Mouse (Mus musculus) v-Abl transformed pro-B cells (cell line): ENCODE data around the gene Krt82.
"Not testable (repeated sequence)": the region's sequence is repeated elsewhere in the genome, so short reads cannot be mapped to it uniquely, and the experiment has no call there.

ENCODE experiments used
- in situ Hi-C, 2 experiments: fragments of 400-800 bp; cut with MboI; formaldehyde crosslinking; loops; one replicate each; pipeline ENCODE4 v1.15.1; 2025; ENCODE audit not compliant: unreplicated experiment in 2 of 2

The Krt82 gene

DNA sequence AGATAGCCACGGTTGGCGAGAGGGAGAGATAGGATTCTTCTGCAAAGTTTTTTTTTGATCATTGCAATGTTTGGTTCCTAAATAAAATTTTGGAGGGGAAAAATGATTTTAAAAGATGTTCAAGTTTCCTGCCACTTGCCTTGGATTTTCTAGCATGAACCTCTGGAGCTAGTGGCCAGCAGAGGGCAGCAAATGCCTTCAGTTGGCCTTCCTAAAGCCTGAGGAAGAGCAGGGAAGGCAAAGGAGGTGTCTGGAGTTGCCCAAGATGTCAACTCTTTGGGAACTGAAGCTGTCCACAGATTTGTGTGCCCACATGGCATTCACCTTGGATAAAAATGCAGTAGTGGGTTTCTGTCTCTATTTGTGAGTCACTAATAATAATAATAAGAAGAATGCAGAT lies 30.7 kb downstream of the Krt82 start:
- in situ Hi-C loops: loop anchor here in 1 of 2 experiments (10.0 kb wide), 1 partner anchor 175 kb away; no protein-coding TSS in a partner anchor

DNA sequence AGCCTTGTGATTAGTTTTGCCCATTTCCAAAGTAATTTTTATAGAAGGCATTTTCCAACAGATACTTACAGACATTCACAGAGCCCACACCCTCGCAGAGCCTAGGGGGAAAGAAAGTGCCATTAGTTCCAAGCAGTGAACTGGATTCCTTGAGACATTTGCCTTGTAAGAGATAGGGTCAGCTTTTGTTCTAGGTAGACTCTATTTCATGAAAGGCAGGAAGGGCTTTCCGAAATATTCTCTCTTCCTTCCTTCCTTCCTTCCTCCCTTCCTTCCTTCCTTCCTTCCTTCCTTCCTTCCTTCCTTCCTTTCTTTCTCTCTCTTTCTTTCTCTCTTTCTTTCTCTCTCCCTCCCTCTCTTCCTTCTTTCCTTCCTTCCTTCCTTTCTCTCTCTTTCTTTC lies 33.3 kb downstream of the Krt82 start, which contains the start of gene Gm49425:
Gene Gm49425 (minus strand): TSS at position 101 of the 400 bp plus-strand sequence.
- in situ Hi-C loops: not testable (repeated sequence)

DNA sequence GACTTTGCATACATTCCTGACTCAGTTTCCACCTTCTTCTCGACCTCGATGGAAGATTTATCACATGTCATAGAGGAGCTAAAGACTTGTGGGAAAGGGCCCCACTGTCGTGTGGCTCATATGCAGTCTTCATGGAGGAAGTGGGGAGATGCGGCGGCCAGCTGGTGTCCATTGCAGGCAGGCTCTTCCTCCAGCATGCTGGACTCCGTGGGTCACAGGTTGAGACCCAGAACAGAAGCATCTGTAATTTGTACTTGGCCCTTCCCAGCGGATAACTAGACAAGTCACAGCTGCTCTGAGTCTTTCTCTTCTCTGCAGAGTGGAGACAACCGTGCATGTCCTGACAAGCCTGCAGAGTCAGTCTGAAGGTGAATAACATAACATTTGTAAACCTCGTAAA lies 42.2 kb downstream of the Krt82 start:
- in situ Hi-C loops: loop anchor here in 1 of 2 experiments (5.0 kb wide), 1 partner anchor 76 kb away; no protein-coding TSS in a partner anchor

DNA sequence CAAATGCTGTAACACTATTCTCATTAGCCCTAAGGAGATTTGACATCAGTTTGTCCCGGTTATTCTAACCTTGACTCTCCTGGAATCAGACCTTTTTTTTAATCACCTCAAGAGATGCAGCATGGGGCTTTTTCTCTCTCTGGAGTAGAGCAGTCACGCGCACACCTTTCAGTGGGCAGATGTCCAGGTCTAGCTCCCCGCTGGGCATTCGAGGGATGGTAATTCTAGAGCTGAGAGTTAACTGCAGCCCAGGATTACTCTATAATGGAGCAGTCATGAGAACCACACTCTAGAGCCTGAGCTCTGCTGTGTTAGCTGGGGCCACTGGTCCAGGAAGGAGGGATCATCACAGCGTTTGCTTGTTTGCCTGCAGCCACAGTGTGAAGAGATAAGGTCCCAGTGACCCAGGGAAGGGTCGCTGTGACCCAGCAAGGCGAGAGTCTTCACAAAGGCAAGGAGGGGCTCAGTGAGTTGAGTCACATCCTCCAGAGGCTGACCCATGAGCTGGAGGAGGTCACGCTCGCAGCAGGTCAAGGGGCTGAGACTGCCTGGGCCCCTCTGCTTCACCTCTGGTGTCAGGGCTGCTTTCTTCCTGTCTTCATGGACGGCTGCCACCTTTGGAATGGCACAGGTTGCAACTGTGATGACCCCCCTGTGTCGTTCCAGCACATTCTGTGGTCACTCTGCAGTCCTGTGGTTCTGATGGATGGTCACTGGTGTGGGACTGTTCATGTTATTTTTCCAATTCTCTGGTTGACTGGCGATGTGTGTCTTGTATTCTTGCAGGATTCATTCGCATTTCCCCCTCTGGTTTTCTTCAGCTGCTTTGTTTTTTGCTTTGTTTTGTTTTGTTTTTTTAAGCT lies 43.3 kb downstream of the Krt82 start:
- in situ Hi-C loops: loop anchor here in 1 of 2 experiments (5.0 kb wide), 1 partner anchor 75 kb away; no protein-coding TSS in a partner anchor

GRCm38 (mm10) chr15:101497181-101497580 lies 53.3 kb downstream of the Krt82 start:
- in situ Hi-C loops: no loop called here

DNA sequence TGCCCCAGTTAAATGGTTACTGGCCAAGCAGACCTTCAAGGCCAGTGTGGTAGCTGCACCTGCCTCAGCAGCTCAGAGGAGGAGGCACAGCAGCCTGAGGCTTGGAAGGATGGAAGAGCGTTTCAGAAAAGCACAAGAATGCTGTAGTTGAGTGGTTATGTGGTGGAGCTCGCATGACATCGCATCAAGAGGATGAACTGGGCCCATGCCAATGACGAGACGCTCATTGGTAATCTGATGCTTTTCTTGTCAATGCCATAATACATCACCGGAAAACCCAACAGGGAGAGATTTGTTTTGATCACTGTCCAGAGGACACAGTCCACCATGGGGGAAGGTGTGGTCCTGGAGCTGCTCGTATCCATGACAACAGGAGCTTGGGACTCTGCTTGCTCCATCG lies 55.2 kb downstream of the Krt82 start:
- in situ Hi-C loops: no loop called here

DNA sequence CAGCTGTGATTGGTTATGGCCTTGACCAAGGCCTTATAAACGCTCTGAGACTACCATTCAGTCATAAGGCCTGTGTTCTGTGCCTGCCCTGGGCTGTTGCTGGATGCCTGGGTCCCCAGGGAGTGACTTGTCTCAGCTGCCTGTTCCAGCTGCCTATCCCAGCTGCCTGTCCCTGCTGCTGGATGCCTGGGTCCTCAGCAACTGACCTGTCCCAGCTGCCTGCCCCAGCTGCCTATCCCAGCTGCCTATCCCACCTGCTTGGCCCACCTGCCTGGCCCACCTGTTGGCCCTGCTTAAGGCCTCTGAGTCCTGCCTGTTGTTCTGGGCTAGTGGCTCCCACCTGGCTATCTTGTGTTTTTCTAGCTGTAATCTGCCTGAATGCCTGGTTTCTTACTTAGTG lies 56.3 kb downstream of the Krt82 start:
- in situ Hi-C loops: no loop called here

DNA sequence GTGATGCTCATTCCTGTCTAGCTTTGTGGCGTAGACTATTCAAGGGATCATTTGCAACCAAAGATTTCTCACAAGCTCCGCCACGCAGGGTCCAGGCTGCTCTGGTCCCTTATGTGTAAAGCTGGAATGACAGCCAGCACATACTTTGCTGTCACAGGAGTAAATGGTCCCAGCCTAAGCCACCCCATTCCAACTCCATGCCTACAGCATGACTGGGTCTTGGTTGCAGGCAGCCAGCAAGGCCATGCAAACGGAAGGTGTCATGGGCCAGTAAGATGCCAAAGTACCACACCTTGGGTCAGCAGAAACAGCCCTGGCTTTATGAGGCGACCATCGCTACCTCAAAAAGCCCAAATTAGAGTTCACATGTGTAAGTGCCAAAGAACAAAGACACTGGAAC lies 56.8 kb downstream of the Krt82 start:
- in situ Hi-C loops: no loop called here

DNA sequence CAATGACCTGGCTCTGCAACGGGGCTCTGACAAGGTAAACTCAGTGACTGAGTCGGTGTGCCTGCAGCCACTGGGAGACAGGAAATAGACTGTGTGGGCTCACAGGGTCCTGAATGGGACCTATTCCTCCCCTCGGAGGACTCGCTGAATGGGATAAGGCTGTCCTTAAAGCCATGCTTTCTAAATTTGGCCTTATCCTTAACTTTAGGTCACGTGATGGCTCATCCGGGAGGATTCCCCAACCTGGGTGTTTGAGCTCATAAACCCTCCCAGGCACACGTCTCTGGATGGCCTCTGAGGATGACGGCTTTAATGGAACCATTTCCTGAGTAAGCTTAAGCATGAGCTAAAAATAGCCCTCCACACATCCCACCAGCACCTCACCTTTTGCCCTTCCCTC lies 57.7 kb downstream of the Krt82 start:
- in situ Hi-C loops: no loop called here

- in situ Hi-C loops: no loop called here
These were observed 59.0 kb downstream of the Krt82 start, which contains the start of gene Krt83 for GRCm38 (mm10) chr15:101491431-101491830. Gene Krt83 (minus strand): TSS chr15:101491512.
